Mouse (Mus musculus) midbrain, embryonic 10.5 days (tissue): Measurements from ENCODE around the gene Slc8b1. TPM values are rescaled to one million over a fixed set of nuclear protein-coding genes. Genes with fewer than 3 reads are reported as not detected.

Source experiments
- DNase-seq: peaks from one replicate; pipeline ENCODE4 v3.0.0-alpha.2; 2017; ENCODE audit warnings: low spot score
- H3K27ac ChIP-seq: fragments of 300-500 bp; sonication (generic); replicated peaks from 2 replicates; pipeline ENCODE4 v1.5.1; 2016; ENCODE audit warnings: mild to moderate bottlenecking
- H3K27me3 ChIP-seq: fragments of 300-500 bp; sonication (generic); 2 replicates; pipeline ENCODE4 v1.6.1; 2016; ENCODE audit warnings: low read depth, mild to moderate bottlenecking; ENCODE audit not compliant: poor library complexity, severe bottlenecking
- H3K36me3 ChIP-seq: fragments of 300-500 bp; sonication (generic); 2 replicates; pipeline ENCODE4 v1.6.1; 2016; ENCODE audit warnings: mild to moderate bottlenecking, moderate library complexity
- H3K4me1 ChIP-seq: fragments of 300-500 bp; sonication (generic); 2 replicates; pipeline ENCODE4 v1.6.1; 2016
- H3K4me3 ChIP-seq: fragments of 300-500 bp; sonication (generic); 2 replicates; pipeline ENCODE4 v1.5.1; 2016; ENCODE audit warnings: mild to moderate bottlenecking, moderate library complexity
- H3K9me3 ChIP-seq: fragments of 300-500 bp; sonication (generic); replicated peaks from 2 replicates; pipeline ENCODE4 v1.6.1; 2016; ENCODE audit warnings: mild to moderate bottlenecking
- WGBS: fragments of 180-500 bp; shearing (Covaris S2); methylation state at CpG from one replicate; pipeline ENCODE4 v1.1.7; 2016; 5-methylcytosine and 5-hydroxymethylcytosine counted together
- polyA plus RNA-seq: library from polyadenylated mRNA; unstranded; fragments of >200 nt; fragmentation: Nextera tagmentation; extraction: Ambion mirVana; gene quantifications from 2 replicates; pipeline ENCODE4 v1.2.1, GENCODE M21; 2016

Gene Slc8b1
- polyA plus RNA-seq, 1 experiment from 2014 or later = 3.9 TPM

DNA sequence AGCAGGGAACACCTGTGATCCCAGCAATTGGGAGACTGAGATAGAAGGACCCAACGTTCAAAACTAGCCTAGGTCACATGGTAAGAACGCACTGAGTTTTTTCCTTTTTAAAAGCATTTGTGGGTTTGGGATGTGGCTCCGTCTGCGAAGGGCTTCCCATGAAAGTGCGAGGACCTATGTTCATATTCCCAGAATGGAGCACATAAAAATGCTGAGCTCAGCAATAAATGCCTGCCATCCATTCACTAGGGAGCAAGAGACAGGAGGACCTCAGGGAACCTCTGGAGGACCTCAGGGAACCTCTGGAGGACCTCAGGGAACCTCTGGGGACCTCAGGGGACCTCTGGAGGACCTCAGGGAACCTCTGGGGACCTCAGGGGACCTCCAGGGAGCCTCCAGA lies 33.0 kb upstream of the Slc8b1 start:
- 90% methylated on average over 5 of the region's 5 CpGs for WGBS

GRCm38 (mm10) chr5:120479538-120479937 lies 31.4 kb upstream of the Slc8b1 start:
- no peak overlapping the region for H3K4me3 ChIP-seq
- peaks cover 14% of the 10 kb centered on the region for H3K27me3 ChIP-seq
- DNase-seq = no peak
- H3K27ac ChIP-seq = no peak overlapping the region
- H3K9me3 ChIP-seq = no peaks in the 10 kb centered on the region
- peaks cover 18% of the 10 kb centered on the region for H3K4me1 ChIP-seq
- WGBS = 68% methylated on average over 4 of the region's 4 CpGs
- peaks cover 13% of the 10 kb centered on the region for H3K36me3 ChIP-seq

More for the DNA sequence above, 33.0 kb upstream of the Slc8b1 start:
- Histone ChIP-seq H3K4me1 (peaks cover 18% of the 10 kb centered on the region), H3K9me3 (no peaks in the 10 kb centered on the region), H3K4me3 (no peak overlapping the region), H3K36me3 (no peaks in the 10 kb centered on the region), H3K27ac (no peak overlapping the region), H3K27me3 (peaks cover 14% of the 10 kb centered on the region)
- no peak for DNase-seq

DNA sequence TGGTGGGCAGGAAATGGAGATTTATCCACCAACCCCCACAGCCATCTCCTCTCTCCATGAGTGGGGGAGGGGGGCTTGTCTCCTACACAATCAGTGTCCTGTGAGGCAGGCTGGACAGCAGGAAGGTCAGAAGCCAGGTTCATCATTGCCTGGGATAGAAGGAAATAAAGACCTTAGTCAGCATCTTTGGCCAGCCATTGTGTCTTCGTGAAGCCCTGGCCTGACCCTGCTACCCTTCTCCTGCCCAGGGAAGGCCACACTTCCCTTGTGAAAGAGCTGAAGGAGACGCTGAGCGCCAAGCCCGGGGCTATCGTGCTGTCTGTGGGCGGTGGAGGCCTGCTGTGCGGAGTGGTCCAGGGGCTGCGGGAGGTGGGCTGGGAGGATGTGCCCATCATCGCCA lies 29.8 kb upstream of the Slc8b1 start:
- Histone ChIP-seq H3K4me1 (peaks cover 14% of the 10 kb centered on the region), H3K4me3 (no peak overlapping the region), H3K9me3 (no peaks in the 10 kb centered on the region), H3K27ac (no peak overlapping the region), H3K27me3 (peaks cover 10% of the 10 kb centered on the region), H3K36me3 (peaks cover 30% of the 10 kb centered on the region)
- 76% methylated on average over 9 of the region's 9 CpGs for WGBS
- DNase-seq = no peak

DNA sequence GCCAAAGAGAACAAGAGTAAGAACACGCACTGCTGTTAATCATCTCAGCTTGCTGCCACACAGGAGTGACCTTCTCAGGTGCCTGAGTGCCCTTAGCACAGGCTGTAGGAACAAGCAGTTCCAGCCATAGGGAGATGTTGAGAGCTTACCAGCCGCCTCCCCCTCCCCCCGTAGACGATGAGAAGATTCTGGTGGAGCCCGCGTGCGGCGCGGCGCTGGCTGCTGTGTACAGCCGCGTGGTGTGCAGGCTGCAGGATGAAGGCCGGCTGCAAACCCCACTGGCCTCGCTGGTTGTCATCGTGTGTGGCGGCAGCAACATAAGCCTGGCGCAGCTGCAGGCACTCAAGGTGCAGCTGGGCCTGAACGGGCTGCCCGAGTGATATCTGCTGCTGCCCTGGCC lies 27.6 kb upstream of the Slc8b1 start:
- 88% methylated on average over 19 of the region's 19 CpGs for WGBS
- Histone ChIP-seq H3K36me3 (peaks cover 52% of the 10 kb centered on the region), H3K4me1 (peaks cover 9% of the 10 kb centered on the region), H3K27ac (no peak overlapping the region), H3K4me3 (no peak overlapping the region), H3K27me3 (no peaks in the 10 kb centered on the region), H3K9me3 (no peaks in the 10 kb centered on the region)
- no peak for DNase-seq

DNA sequence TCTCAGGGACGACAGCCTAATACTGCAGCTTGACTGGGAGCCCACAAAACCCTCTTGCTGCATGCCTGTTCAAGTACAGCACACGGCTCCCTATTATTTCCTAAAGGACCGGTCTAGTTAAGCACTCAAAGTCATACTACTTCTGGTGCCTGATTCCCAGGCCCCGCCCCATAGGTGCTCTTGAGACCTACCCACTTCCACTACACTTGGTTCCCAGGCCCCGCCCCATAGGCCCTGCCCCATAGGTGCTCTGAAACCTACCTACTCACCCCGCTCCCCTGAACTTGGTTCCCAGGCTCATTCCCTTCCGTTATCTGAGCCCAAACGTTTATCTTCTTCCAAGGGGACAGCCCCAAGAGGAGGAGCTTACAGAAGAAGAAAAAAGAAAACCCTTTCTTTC lies 23.1 kb upstream of the Slc8b1 start:
- no peaks in the 10 kb centered on the region for H3K9me3 ChIP-seq
- no peaks in the 10 kb centered on the region for H3K27me3 ChIP-seq
- no peak overlapping the region for H3K4me3 ChIP-seq
- DNase-seq = no peak
- H3K36me3 ChIP-seq = peaks cover 79% of the 10 kb centered on the region
- no peaks in the 10 kb centered on the region; the same call in 1 of the 2 replicates for H3K4me1 ChIP-seq
- WGBS = 84% methylated on average over 8 of the region's 8 CpGs
- no peak overlapping the region for H3K27ac ChIP-seq

GRCm38 (mm10) chr5:120490679-120491192 lies 20.2 kb upstream of the Slc8b1 start:
- WGBS = 89% methylated on average over 8 of the region's 8 CpGs
- peaks cover 78% of the 10 kb centered on the region for H3K36me3 ChIP-seq

GRCm38 (mm10) chr5:120492437-120492836 lies 18.5 kb upstream of the Slc8b1 start:
- no peaks in the 10 kb centered on the region for H3K27me3 ChIP-seq
- H3K9me3 ChIP-seq = no peaks in the 10 kb centered on the region
- H3K4me1 ChIP-seq = peaks cover 3% of the 10 kb centered on the region
- H3K27ac ChIP-seq = no peak overlapping the region
- peaks cover 66% of the 10 kb centered on the region for H3K36me3 ChIP-seq
- DNase-seq = peak; percentile 58
- H3K4me3 ChIP-seq = no peak overlapping the region
- WGBS = 61% methylated on average over 11 of the region's 11 CpGs

More at GRCm38 (mm10) chr5:120490679-120491192, 20.2 kb upstream of the Slc8b1 start:
- Histone ChIP-seq H3K27me3 (no peaks in the 10 kb centered on the region), H3K4me1 (peaks cover 3% of the 10 kb centered on the region), H3K4me3 (no peak overlapping the region), H3K9me3 (no peaks in the 10 kb centered on the region), H3K27ac (no peak overlapping the region)
- no peak for DNase-seq

DNA sequence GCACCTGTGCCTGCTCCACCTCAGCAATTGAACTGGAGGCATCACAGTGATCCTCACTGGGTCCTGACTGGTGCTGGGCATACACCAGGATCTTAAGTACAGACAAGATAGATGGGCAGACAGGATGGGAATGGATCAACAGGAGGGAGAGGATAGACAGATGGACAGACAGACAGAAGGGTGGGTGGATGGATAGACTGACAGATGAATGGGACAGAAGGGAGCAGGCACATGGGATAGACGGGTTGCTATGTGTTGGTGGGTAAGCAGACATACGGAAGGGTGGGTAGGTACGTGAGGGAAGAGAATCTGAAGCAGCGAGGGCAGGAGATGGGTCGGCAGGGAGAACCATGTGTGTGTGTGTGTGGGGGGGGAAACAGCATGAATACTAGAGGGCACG lies 17.5 kb upstream of the Slc8b1 start:
- Histone ChIP-seq H3K27ac (no peak overlapping the region), H3K9me3 (no peaks in the 10 kb centered on the region), H3K27me3 (no peaks in the 10 kb centered on the region), H3K4me3 (no peak overlapping the region), H3K36me3 (peaks cover 63% of the 10 kb centered on the region), H3K4me1 (peaks cover 3% of the 10 kb centered on the region)
- no peak for DNase-seq
- WGBS = 90% methylated on average over 6 of the region's 6 CpGs

- Histone ChIP-seq H3K36me3 (peaks cover 65% of the 10 kb centered on the region), H3K27ac (no peak overlapping the region), H3K4me1 (peaks cover 3% of the 10 kb centered on the region), H3K4me3 (no peak overlapping the region), H3K27me3 (no peaks in the 10 kb centered on the region), H3K9me3 (no peaks in the 10 kb centered on the region)
- no peak for DNase-seq
- WGBS = 92% methylated on average over 9 of the region's 9 CpGs
Observed at GRCm38 (mm10) chr5:120493873-120494395, 17.0 kb upstream of the Slc8b1 start.

DNA sequence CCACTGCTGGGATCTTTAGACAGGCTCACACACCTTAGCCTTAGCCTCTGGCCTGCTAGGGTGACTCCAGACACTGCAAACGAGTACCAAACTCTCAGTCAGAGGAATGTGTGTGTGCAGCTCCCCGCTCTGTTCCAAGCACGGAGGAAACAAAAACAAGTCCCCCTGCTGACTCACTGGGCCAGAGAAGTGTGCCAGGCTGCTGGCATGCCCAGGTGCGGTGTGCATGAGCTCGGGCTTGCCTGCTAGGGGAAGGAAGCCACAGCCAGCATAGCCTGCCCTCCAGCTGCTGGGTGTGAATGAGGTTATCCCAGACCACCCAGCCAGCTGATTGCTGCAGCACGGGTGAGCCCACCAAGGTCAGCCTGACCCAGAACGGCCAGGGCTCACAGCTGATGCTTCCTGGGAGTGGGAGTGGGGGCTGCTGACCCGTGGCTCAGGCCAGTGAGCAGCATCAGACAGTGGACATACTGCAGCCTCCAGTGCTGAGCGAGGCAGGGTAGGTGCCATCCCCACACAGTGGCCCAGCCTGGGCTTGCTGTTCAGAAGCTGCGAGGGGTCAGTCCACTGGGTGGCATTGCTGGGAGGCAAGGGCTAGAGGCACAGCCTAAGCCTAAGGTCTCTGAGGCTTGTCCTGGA lies 15.8 kb upstream of the Slc8b1 start:
- DNase-seq = no peak
- H3K4me1 ChIP-seq = peaks cover 3% of the 10 kb centered on the region
- H3K36me3 ChIP-seq = peaks cover 66% of the 10 kb centered on the region
- H3K4me3 ChIP-seq = no peak overlapping the region
- H3K9me3 ChIP-seq = no peaks in the 10 kb centered on the region
- H3K27me3 ChIP-seq = no peaks in the 10 kb centered on the region
- 84% methylated on average over 10 of the region's 10 CpGs for WGBS
- 0 out of 2 replicates have a peak overlapping the region, but pooled peaks have one; percentile 7 for H3K27ac ChIP-seq

DNA sequence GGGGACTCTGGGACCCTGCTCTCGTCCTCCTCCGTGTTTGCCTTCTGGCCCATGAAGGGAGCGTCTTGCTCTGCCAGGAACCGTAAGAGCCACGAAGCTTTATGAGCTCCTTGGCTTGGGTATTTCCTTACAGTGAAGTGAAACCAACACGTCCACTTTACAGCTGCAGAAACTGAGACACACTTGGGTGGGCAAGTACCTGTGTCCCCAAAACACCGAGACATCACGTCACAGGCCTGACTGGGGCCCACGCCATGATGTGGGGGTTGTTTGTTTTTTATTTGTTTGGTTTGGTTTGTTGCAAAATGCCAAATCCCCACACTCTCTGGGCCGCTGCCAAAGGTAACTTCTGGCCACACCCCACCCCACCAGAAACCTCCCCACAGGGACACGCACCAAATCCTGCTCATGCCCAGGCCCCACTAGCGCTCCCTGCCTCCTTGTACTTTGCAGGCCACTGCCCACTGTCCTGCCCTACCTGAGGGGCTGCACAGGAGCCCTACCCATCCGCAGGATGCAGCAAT lies 15.2 kb upstream of the Slc8b1 start:
- no peaks in the 10 kb centered on the region for H3K9me3 ChIP-seq
- no peaks in the 10 kb centered on the region for H3K27me3 ChIP-seq
- no peak overlapping the region for H3K27ac ChIP-seq
- H3K4me1 ChIP-seq = peaks cover 3% of the 10 kb centered on the region
- no peak for DNase-seq
- H3K4me3 ChIP-seq = no peak overlapping the region
- H3K36me3 ChIP-seq = peaks cover 60% of the 10 kb centered on the region
- WGBS = 88% methylated on average over 13 of the region's 13 CpGs

GRCm38 (mm10) chr5:120497071-120497470 lies 13.9 kb upstream of the Slc8b1 start:
- Histone ChIP-seq H3K9me3 (no peaks in the 10 kb centered on the region), H3K4me3 (no peak overlapping the region), H3K4me1 (peaks cover 10% of the 10 kb centered on the region), H3K27me3 (no peaks in the 10 kb centered on the region), H3K36me3 (peaks cover 50% of the 10 kb centered on the region), H3K27ac (no peak overlapping the region)
- WGBS = 91% methylated on average over 3 of the region's 3 CpGs
- DNase-seq = no peak

- no peak overlapping the region for H3K27ac ChIP-seq
- H3K9me3 ChIP-seq = no peaks in the 10 kb centered on the region
- H3K27me3 ChIP-seq = no peaks in the 10 kb centered on the region
- H3K36me3 ChIP-seq = peaks cover 30% of the 10 kb centered on the region
- H3K4me3 ChIP-seq = no peak overlapping the region
- H3K4me1 ChIP-seq = peaks cover 23% of the 10 kb centered on the region
- 91% methylated on average over 4 of the region's 4 CpGs for WGBS
- DNase-seq = no peak
Observed at GRCm38 (mm10) chr5:120499202-120499601, 11.8 kb upstream of the Slc8b1 start.
